ENCODE assay signal across 23 mouse cellular contexts in the genomic region with DNA sequence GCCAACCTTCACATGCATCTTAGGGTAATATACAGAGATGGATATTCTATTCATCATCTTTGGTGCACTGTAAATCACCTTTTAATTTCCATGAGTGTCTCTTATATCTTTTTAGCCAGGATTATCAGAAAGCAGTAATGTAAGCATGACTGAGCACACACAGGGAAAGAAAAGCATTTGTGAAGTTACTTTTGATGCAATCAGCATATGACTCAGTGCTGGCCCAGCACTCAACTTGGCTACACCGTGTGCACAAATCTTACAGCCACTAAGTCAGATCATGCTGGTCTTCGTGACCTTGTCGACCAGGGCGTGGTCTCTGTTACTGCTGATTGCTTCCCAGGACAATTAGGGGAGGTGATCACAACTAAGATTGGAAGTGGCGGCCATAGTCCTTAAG. TPM values are rescaled to one million over a fixed set of nuclear protein-coding genes. Genes with fewer than 3 reads are reported as not detected.
DNase-seq lines count a peak whose midpoint lies in the region; ATAC-seq lines count a peak whose summit lies in the region.
"Had no signal": no experiment of that assay in that cellular context is flagged by ENCODE, and none has a peak within 500 bp of the region (broad histone marks: within the 10 kb centered on the region; RNA-seq: fewer than 3 reads in every experiment).

No protein-coding gene starts in this region.

- H3K36me3 ChIP-seq in kidney, embryonic 15.5 days: no peaks in the 10 kb centered on the region
- H3K36me3 ChIP-seq: forebrain, embryonic 10.5 days; hindbrain, embryonic 13.5 days had no signal

- H3K27ac ChIP-seq in kidney, embryonic 15.5 days: no peak overlapping the region
- H3K27ac ChIP-seq: embryonic facial prominence, embryonic 13.5 days; forebrain, embryonic 10.5 days; hindbrain, embryonic 13.5 days; liver, embryonic 15.5 days had no signal

- H3K4me3 ChIP-seq in kidney, embryonic 15.5 days (replicated peaks): no peak overlapping the region
- H3K4me3 ChIP-seq: embryonic facial prominence, embryonic 13.5 days; forebrain, embryonic 10.5 days; hindbrain, embryonic 13.5 days; liver, embryonic 15.5 days had no signal

- no peaks in the 10 kb centered on the region for H3K27me3 ChIP-seq in kidney, embryonic 15.5 days
- H3K27me3 ChIP-seq: embryonic facial prominence, embryonic 13.5 days; hindbrain, embryonic 13.5 days; liver, embryonic 15.5 days had no signal

- H3K9ac ChIP-seq in kidney, embryonic 15.5 days: no peak overlapping the region
- H3K9ac ChIP-seq: embryonic facial prominence, embryonic 13.5 days; hindbrain, embryonic 13.5 days; liver, embryonic 15.5 days had no signal

- 0 out of 2 replicates have a peak, but pooled peaks cover 9% of the 10 kb centered on the region for H3K4me1 ChIP-seq in kidney, embryonic 15.5 days
- H3K4me1 ChIP-seq: embryonic facial prominence, embryonic 13.5 days; forebrain, embryonic 10.5 days; hindbrain, embryonic 13.5 days; liver, embryonic 15.5 days had no signal

- 56% methylated on average over 5 of the region's 5 CpGs for WGBS in kidney, embryonic 15.5 days

- ATAC-seq in kidney, embryonic 15.5 days (replicated peaks; ENCODE audit: low FRiP score): peak; percentile 66; the same call in 1 of the 2 replicates
- ATAC-seq in megakaryocyte, adult 5-6 weeks (ENCODE audit: poor library complexity, severe bottlenecking): no peak

- DNase-seq in kidney, adult 9 months: no peak
- DNase-seq in 416B (ENCODE audit: low read depth): peak; percentile 46
- DNase-seq in MN1 (ENCODE audit: low spot score): peak; percentile 37
- DNase-seq in adrenal gland, postnatal 36 days: peak; percentile 20 to 38
- DNase-seq in embryo, embryonic 10 days (ENCODE audit: low spot score): no peak
- DNase-seq: cerebellum, adult 8-10 months; gastrocnemius, postnatal 36 days; heart, postnatal 14 days; kidney, postnatal 14 days; layer of hippocampus, adult 9-11 months; lung, postnatal 14 days; right cerebral cortex, postnatal 25 days; thymus, postnatal 14 days had no signal

- H3K4me2 ChIP-seq in kidney, embryonic 15.5 days: no peak overlapping the region
- H3K4me2 ChIP-seq: embryonic facial prominence, embryonic 13.5 days; heart, embryonic 11.5 days; hindbrain, embryonic 13.5 days; liver, embryonic 15.5 days had no signal

- H3K9me3 ChIP-seq in kidney, embryonic 15.5 days (replicated peaks): no peaks in the 10 kb centered on the region
- H3K9me3 ChIP-seq: embryonic facial prominence, embryonic 13.5 days; forebrain, embryonic 10.5 days; hindbrain, embryonic 13.5 days; liver, embryonic 15.5 days had no signal

RNA-seq across cellular contexts. Expression of a gene that starts 16.8 kb away (rescaled TPM):
- 0.05 and 0.12 TPM in 2 replicates for polyA plus RNA-seq in kidney, embryonic 15.5 days (2015; fragmentation: Nextera tagmentation; extraction: Ambion mirVana)
- total RNA-seq in adrenal gland, postnatal 36 days (2021): not detected
- total RNA-seq in megakaryocyte, adult 5-6 weeks (2015): not detected in 2 replicates
- 0.18 TPM in 1 of 2 replicates, not detected in the other for total RNA-seq in megakaryocyte, adult 5-6 weeks (2017)
- total RNA-seq: monocyte, adult 5-6 weeks had no signal
- polyA plus RNA-seq: cortical plate, adult 2 months; frontal cortex, adult 2 months had no signal

Comparison
In these comparisons a context has a peak if more than half of its experiments do, and no peak if none do; other contexts are left out.
1. DNase-seq: peak in 416B (single experiment), MN1 (single experiment) and adrenal gland, postnatal 36 days (2 of 2); none in kidney, adult 9 months (single experiment) and embryo, embryonic 10 days (single experiment).